Mouse (Mus musculus): Measurements from ENCODE around the gene Fam209. TPM values are rescaled to one million over a fixed set of nuclear protein-coding genes. Genes with fewer than 3 reads are reported as not detected.

Fam209 gene
- not detected for polyA plus RNA-seq (2014; fragmentation: Illumina TruSeq; extraction: RNeasy Lipid Tissue Mini Kit (QIAGEN cat#74804); ENCODE audit: low replicate concordance)

DNA sequence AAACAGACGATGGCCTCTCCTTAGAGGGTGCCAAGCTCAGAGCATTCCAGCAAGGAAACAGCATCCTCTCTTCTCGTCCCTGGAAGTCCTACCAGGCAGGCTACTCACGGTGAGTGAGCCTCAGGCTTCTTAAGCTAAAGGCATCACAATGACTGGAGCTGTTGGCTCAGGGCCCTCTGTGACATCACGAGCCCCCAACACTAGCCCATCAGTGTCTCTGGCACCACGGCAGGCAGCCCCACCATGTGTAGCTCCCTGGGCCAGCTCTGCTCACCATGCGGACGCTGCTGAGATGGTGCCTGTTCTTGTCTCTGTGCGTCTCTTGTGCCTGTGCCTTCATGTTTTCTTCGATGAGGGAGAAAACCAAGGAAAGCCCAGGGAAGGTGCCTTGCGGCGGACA lies at the start of gene Fam209:
Gene Fam209 (plus strand): TSS at position 203 of the 400 bp plus-strand sequence.

DNA sequence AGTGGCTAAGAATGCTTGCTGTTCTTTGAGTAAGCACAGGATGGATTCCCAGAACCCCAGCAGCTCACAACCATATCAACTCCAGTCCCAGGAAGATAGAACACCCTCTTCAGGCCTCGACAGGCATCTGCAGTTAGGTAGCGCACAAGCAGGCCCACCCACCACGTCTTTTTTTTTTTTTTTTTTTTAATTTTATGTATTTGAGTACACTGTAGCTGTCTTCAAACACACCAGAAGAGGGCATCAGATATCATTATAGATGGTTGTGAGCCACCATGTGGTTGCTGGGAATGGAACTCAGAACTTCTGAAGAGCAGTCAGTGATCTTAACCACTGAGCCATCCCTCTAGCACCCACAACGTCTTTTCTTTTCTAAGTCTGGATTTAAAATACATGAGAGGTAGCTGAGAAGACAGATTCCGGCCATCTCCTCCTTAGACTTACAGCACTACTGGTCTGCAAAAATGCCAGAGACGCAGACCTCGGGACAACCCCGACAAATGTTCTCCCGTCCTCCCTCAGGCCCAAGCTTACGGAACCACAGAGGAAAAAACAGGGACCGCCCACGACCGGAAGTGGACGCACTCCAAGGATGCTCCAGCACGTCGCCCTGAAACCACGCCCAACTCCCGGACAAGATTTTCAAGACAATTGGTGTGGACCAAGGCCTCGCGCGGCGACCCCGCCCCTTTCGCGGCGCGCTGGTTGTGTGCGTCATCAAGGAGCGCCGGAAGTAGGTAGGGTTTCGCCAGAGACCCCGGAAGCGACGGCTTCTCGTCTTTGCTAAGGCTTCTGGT lies 32.3 kb upstream of the Fam209 start, which contains the start of gene Rtf2:
Gene Rtf2 (plus strand): TSS at position 714 of the 797 bp plus-strand sequence.

DNA sequence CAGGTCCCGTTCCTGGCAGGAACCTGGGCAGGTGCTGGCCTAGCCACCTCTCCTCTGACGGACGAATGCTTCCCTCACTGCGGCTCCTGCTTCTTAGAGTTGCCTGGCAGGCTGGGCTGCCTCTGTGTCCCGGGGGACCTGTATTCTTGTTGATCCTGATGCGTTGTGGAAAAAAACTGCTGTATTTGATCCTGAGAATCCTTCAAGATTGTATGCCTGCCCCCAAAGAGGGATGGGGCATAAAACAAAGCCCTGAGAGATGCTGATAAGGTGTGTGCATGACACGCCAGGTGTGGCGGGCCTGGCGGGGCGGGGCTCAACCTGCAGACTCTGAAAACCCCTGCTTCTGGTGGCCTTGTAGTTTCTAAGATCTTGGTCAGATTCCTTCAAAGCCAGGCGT lies 13.8 kb upstream of the Fam209 start, which contains the start of gene Gcnt7:
Gene Gcnt7 (minus strand): TSS at position 101 of the 400 bp plus-strand sequence.

Other genes with a start within 250 kb of the Fam209 start
- not detected for gene Mc3r, start 224.0 kb upstream of the Fam209 start, polyA plus RNA-seq (2014; fragmentation: Illumina TruSeq; extraction: RNeasy Lipid Tissue Mini Kit (QIAGEN cat#74804); ENCODE audit: low replicate concordance)
- 15.9 TPM for gene Fam210b, start 127.0 kb upstream of the Fam209 start, polyA plus RNA-seq (2014; fragmentation: Illumina TruSeq; extraction: RNeasy Lipid Tissue Mini Kit (QIAGEN cat#74804); ENCODE audit: low replicate concordance)
- gene Aurka, start 102.0 kb upstream of the Fam209 start, polyA plus RNA-seq (2014; fragmentation: Illumina TruSeq; extraction: RNeasy Lipid Tissue Mini Kit (QIAGEN cat#74804); ENCODE audit: low replicate concordance) = 6.5 TPM
- 2.2 TPM for gene Cstf1, start 101.8 kb upstream of the Fam209 start, polyA plus RNA-seq (2014; fragmentation: Illumina TruSeq; extraction: RNeasy Lipid Tissue Mini Kit (QIAGEN cat#74804); ENCODE audit: low replicate concordance)
- gene Cass4, start 78.7 kb upstream of the Fam209 start, polyA plus RNA-seq (2014; fragmentation: Illumina TruSeq; extraction: RNeasy Lipid Tissue Mini Kit (QIAGEN cat#74804); ENCODE audit: low replicate concordance) = 0.52 TPM
- gene Rtf2, start 32.0 kb upstream of the Fam209 start, polyA plus RNA-seq (2014; fragmentation: Illumina TruSeq; extraction: RNeasy Lipid Tissue Mini Kit (QIAGEN cat#74804); ENCODE audit: low replicate concordance) = 0.71 TPM
- not detected for gene Gcnt7, start 13.9 kb upstream of the Fam209 start, polyA plus RNA-seq (2014; fragmentation: Illumina TruSeq; extraction: RNeasy Lipid Tissue Mini Kit (QIAGEN cat#74804); ENCODE audit: low replicate concordance)
- gene Tfap2c, start 77.1 kb downstream of the Fam209 start, polyA plus RNA-seq (2014; fragmentation: Illumina TruSeq; extraction: RNeasy Lipid Tissue Mini Kit (QIAGEN cat#74804); ENCODE audit: low replicate concordance) = not detected